Mouse (Mus musculus): ENCODE data around the gene Cnih1.
"Not testable (repeated sequence)": the region's sequence is repeated elsewhere in the genome, so short reads cannot be mapped to it uniquely, and the experiment has no call there.

The Cnih1 gene

GRCm38 (mm10) chr14:46787787-46788504 is at the start of gene Cnih1:
Cnih1 (minus strand) TSS chr14:46788411.
- peak; percentile 94 to 96 for DNase-seq

- DNase-seq, result peak in 1 of 2 experiments; percentile 15
Measured at GRCm38 (mm10) chr14:46832354-46833272, 44.4 kb upstream of the Cnih1 start.

- peak; percentile 91 to 93 for DNase-seq
Measured at GRCm38 (mm10) chr14:46831837-46832333, 43.7 kb upstream of the Cnih1 start, which contains the start of gene Cgrrf1. Cgrrf1 (plus strand) TSS chr14:46832125.

GRCm38 (mm10) chr14:46831295-46831694 is 43.1 kb upstream of the Cnih1 start:
- peak in 1 of 2 experiments; percentile 10 for DNase-seq

GRCm38 (mm10) chr14:46827430-46827829 is 39.2 kb upstream of the Cnih1 start:
- no peak for DNase-seq

- no peak for DNase-seq
Measured at GRCm38 (mm10) chr14:46823996-46824395, 35.8 kb upstream of the Cnih1 start.

- peak; percentile 94 to 95 for DNase-seq
Measured at GRCm38 (mm10) chr14:46821873-46822716, 33.9 kb upstream of the Cnih1 start, which contains the start of gene Gmfb. Gmfb (minus strand) TSS chr14:46822242.

- DNase-seq, result no peak
Measured at GRCm38 (mm10) chr14:46821271-46821872, 33.2 kb upstream of the Cnih1 start.

GRCm38 (mm10) chr14:46819961-46820360 is 31.8 kb upstream of the Cnih1 start:
- not testable (repeated sequence) for DNase-seq

GRCm38 (mm10) chr14:46818743-46819142 is 30.5 kb upstream of the Cnih1 start:
- no peak for DNase-seq

GRCm38 (mm10) chr14:46816916-46817622 is 28.9 kb upstream of the Cnih1 start:
- no peak for DNase-seq

- DNase-seq, result no peak
Measured at GRCm38 (mm10) chr14:46815640-46816039, 27.4 kb upstream of the Cnih1 start.

- DNase-seq, result peak; percentile 47 to 54
Measured at GRCm38 (mm10) chr14:46807927-46808326, 19.7 kb upstream of the Cnih1 start.

GRCm38 (mm10) chr14:46806186-46806585 is 18.0 kb upstream of the Cnih1 start:
- DNase-seq, result no peak

GRCm38 (mm10) chr14:46803791-46804190 is 15.6 kb upstream of the Cnih1 start:
- DNase-seq, result no peak

GRCm38 (mm10) chr14:46803259-46803658 is 15.0 kb upstream of the Cnih1 start:
- DNase-seq, result no peak

GRCm38 (mm10) chr14:46800684-46801345 is 12.6 kb upstream of the Cnih1 start:
- DNase-seq, result no peak

- DNase-seq, result no peak
Measured at GRCm38 (mm10) chr14:46794157-46794556, 5.9 kb upstream of the Cnih1 start.

GRCm38 (mm10) chr14:46790723-46791122 is 2.5 kb upstream of the Cnih1 start:
- no peak for DNase-seq

GRCm38 (mm10) chr14:46790303-46790702 is 2.1 kb upstream of the Cnih1 start:
- DNase-seq, result peak; percentile 56 to 64

GRCm38 (mm10) chr14:46788505-46788901 is 292 bp upstream of the Cnih1 start:
- peak in 1 of 2 experiments; percentile 19 for DNase-seq

Data from B cell, adult 2 months (primary cell).